Mouse (Mus musculus) bone marrow macrophage, adult 2 months (primary cell): ENCODE results near the gene Thap7.

Experiments used
- CTCF ChIP-seq: IDR thresholded peaks from 2 replicates; pipeline ENCODE4 v1.5.1; 2012; ENCODE audit warnings: low read depth, mild to moderate bottlenecking, low read length, moderate library complexity
- POLR2A ChIP-seq: IDR thresholded peaks from 2 replicates; pipeline ENCODE4 v1.6.1; 2012; ENCODE audit warnings: mild to moderate bottlenecking, low read depth, low read length, borderline replicate concordance

GRCm38 (mm10) chr16:17559396-17560027, 28.6 kb upstream of the Thap7 start:
- TF ChIP-seq POLR2A (no peak), CTCF (no peak)
